Mouse (Mus musculus) thymus, adult 2 months (tissue): ENCODE measurements at regions not wholly inside any gene's neighbourhood (a gene's known extent, or its start where the extent isn't known, plus 50 kb on each side); places are given as distances from the start of the nearest gene placed in this dataset.

Experiments used
- CTCF ChIP-seq: fragments of 200-500 bp; IDR thresholded peaks from 2 replicates; pipeline ENCODE4 v1.5.1; 2012; ENCODE audit warnings: mild to moderate bottlenecking, control low read depth, low read length, moderate library complexity, borderline replicate concordance; ENCODE audit not compliant: control insufficient read depth, poor library complexity, insufficient read depth; ENCODE audit errors: extremely low read depth
- POLR2A ChIP-seq: fragments of 200-500 bp; IDR thresholded peaks from 2 replicates; pipeline ENCODE4 v1.6.1; 2012; ENCODE audit warnings: mild to moderate bottlenecking, low read length, control low read depth, moderate library complexity; ENCODE audit not compliant: control insufficient read depth, poor library complexity, insufficient read depth; ENCODE audit errors: extremely low read depth

DNA sequence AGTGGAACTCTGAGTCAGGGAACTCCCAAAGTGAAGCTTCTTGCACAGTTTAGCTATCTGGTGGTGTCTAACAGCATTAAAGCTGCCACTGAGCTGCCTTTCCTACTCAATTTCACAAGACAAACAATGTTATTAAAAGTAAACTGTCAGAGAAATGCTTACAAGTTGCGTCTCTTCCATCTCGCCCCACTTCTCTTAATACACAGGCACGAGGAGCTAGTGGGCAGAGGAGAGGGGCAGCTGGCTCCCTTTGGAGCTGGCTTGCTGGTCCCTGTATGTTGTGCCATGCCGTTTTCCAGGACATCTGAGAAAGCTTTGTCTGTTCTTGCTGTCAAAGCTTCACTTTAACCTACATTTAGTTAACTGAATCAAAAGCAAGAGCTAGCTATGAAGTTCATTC is 185.8 kb upstream of the Gypa start:
- no peak for TF ChIP-seq POLR2A
- no peak for TF ChIP-seq CTCF
